9 mouse cellular contexts compared by ENCODE assay signal in the genomic region with DNA sequence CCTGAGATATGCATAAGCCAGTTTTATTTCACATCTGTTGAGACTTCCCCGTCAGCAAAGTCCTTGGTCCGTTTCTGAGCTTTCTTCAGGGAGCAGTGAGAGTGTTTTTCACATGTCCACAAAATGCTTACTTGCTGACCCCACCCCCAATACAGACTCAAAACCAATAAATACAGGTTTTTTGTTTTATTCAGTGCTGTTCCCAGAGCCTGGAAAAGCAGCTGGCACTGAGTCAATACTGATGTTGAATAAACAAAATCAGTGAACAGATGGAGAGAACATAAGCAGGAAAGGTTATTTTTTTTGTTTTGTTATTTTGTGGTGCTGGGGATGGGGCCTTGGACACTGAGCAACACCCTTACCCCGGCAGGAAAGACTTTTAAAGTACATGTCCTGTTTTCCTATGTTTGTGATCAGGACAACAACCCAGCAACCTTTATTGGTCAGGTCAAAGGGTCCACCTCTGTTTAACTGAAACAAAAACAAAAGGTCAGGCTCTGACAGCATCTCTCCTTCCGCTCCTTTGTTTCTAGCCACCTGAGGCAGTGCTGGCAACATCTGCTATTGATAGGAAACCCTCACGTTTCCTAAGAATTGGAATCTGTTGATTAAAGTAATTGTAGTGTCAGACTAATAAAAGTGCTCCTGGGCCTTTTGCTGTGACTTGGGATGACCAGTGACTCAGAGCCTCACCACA. TPM values are rescaled to one million over a fixed set of nuclear protein-coding genes. Genes with fewer than 3 reads are reported as not detected.
DNase-seq lines count a peak whose midpoint lies in the region; ATAC-seq and TF ChIP-seq lines count a peak whose summit lies in the region.
"Had no signal": no experiment of that assay in that cellular context is flagged by ENCODE, and none has a peak within 500 bp of the region (broad histone marks: within the 10 kb centered on the region; RNA-seq: fewer than 3 reads in every experiment).

No protein-coding gene starts in this region.

- ATAC-seq in kidney, postnatal 0 days (replicated peaks; ENCODE audit: low FRiP score, low read depth) = no peak
- ATAC-seq in kidney, embryonic 16.5 days (ENCODE audit: low FRiP score, low TSS enrichment) = no peak
- ATAC-seq in limb, embryonic 11.5 days (ENCODE audit: insufficient number of reproducible peaks, low FRiP score, low TSS enrichment, low read depth) = no peak
- ATAC-seq: Patski had no signal

- no peaks in the 10 kb centered on the region for H3K36me3 ChIP-seq in kidney, postnatal 0 days (ENCODE audit: insufficient read depth, low read length)
- H3K36me3 ChIP-seq in kidney, embryonic 16.5 days (ENCODE audit: insufficient read depth, low read length) = no peaks in the 10 kb centered on the region
- H3K36me3 ChIP-seq in ES-E14 (ENCODE audit: control insufficient read depth, insufficient read depth, low read length, poor library complexity, severe bottlenecking) = no peaks in the 10 kb centered on the region
- H3K36me3 ChIP-seq in limb, embryonic 11.5 days (ENCODE audit: control insufficient read depth, insufficient read depth, low read length) = no peaks in the 10 kb centered on the region

- peaks cover 9% of the 10 kb centered on the region for H3K4me1 ChIP-seq in kidney, postnatal 0 days (replicated peaks; ENCODE audit: insufficient read depth, low read length)
- peaks cover 21% of the 10 kb centered on the region for H3K4me1 ChIP-seq in kidney, embryonic 16.5 days (ENCODE audit: insufficient read depth, low read length)
- peaks cover 10 to 11% of the 10 kb centered on the region in 2 experiments; a peak in 3 of 4 replicates for H3K4me1 ChIP-seq in ES-E14 (ENCODE audit: control insufficient read depth in 2 of 2, insufficient read depth in 2 of 2, low read length in 2 of 2, poor library complexity in 1 of 2)
- H3K4me1 ChIP-seq in limb, embryonic 11.5 days (ENCODE audit: control insufficient read depth, insufficient read depth, low read length) = peaks cover 23% of the 10 kb centered on the region

- H3K9me3 ChIP-seq in kidney, postnatal 0 days (replicated peaks; ENCODE audit: low read length) = no peaks in the 10 kb centered on the region
- no peaks in the 10 kb centered on the region for H3K9me3 ChIP-seq in kidney, embryonic 16.5 days (ENCODE audit: low read length)
- no peaks in the 10 kb centered on the region for H3K9me3 ChIP-seq in ES-E14 (ENCODE audit: control insufficient read depth, insufficient read depth, low read depth, low read length)
- H3K9me3 ChIP-seq in limb, embryonic 11.5 days (ENCODE audit: control insufficient read depth, low read length) = no peaks in the 10 kb centered on the region

- 45% methylated on average over 5 of the region's 5 CpGs for WGBS in kidney, postnatal 0 days
- 34% methylated on average over 5 of the region's 5 CpGs for WGBS in kidney, embryonic 16.5 days
- 12% methylated on average over 5 of the region's 5 CpGs for WGBS in limb, embryonic 11.5 days

- H3K4me3 ChIP-seq in kidney, postnatal 0 days (replicated peaks; ENCODE audit: low read depth, low read length) = no peak overlapping the region
- no peak overlapping the region for H3K4me3 ChIP-seq in kidney, embryonic 16.5 days (ENCODE audit: low read length)
- no peak overlapping the region for H3K4me3 ChIP-seq in ES-E14 (ENCODE audit: insufficient read depth in 1 of 2, low read depth in 1 of 2, low read length in 2 of 2, poor library complexity in 1 of 2, severe bottlenecking in 1 of 2)
- H3K4me3 ChIP-seq in limb, embryonic 11.5 days (ENCODE audit: low read depth, low read length) = no peak overlapping the region

- in situ Hi-C loops in ES-E14 (cut with MboI; ENCODE audit: low sequenced_read_pairs in 2 of 2, unreplicated experiment in 2 of 2) = no loop called here

- no peak overlapping the region for H3K4me2 ChIP-seq in kidney, postnatal 0 days (ENCODE audit: low read length)
- no peak overlapping the region for H3K4me2 ChIP-seq in kidney, embryonic 16.5 days (replicated peaks; ENCODE audit: low read depth, low read length)
- no peak overlapping the region for H3K4me2 ChIP-seq in limb, embryonic 11.5 days (ENCODE audit: low read depth, severe bottlenecking)

- H3K27ac ChIP-seq in kidney, postnatal 0 days = peak overlapping the region; percentile 34; the same call in 1 of the 2 replicates
- no peak overlapping the region for H3K27ac ChIP-seq in kidney, embryonic 16.5 days (ENCODE audit: low read length)
- H3K27ac ChIP-seq in ES-E14 (ENCODE audit: insufficient read depth, low read depth, low read length, poor library complexity, severe bottlenecking) = peak overlapping the region; percentile 53; the same call in 1 of the 2 replicates
- H3K27ac ChIP-seq in limb, embryonic 11.5 days (replicated peaks; ENCODE audit: low read depth, low read length) = peak overlapping the region; percentile 75

- H3K27me3 ChIP-seq in kidney, postnatal 0 days (ENCODE audit: insufficient read depth, low read length) = no peaks in the 10 kb centered on the region
- H3K27me3 ChIP-seq in kidney, embryonic 16.5 days (ENCODE audit: insufficient read depth, low read length) = no peaks in the 10 kb centered on the region
- H3K27me3 ChIP-seq in limb, embryonic 11.5 days (ENCODE audit: control insufficient read depth, insufficient read depth, low read length) = no peaks in the 10 kb centered on the region
- H3K27me3 ChIP-seq: Patski had no signal

- intact Hi-C loops in left cerebral cortex, postnatal 14 days (cut with DNase I) = no loop called here

- H3K9ac ChIP-seq in kidney, postnatal 0 days (ENCODE audit: low read depth, low read length) = no peak overlapping the region
- H3K9ac ChIP-seq in kidney, embryonic 16.5 days (replicated peaks; ENCODE audit: low read length) = no peak overlapping the region
- H3K9ac ChIP-seq in ES-E14 (ENCODE audit: insufficient read depth, low read depth, low read length, poor library complexity, severe bottlenecking) = no peak overlapping the region
- no peak overlapping the region for H3K9ac ChIP-seq in limb, embryonic 11.5 days (ENCODE audit: low read length)

- no peak for DNase-seq in kidney, postnatal 0 days (ENCODE audit: low spot score)
- DNase-seq in ES-E14 (ENCODE audit: low read depth, low spot score) = no peak
- DNase-seq in embryo, embryonic 10.5 days (ENCODE audit: low spot score) = peak; percentile 52
- DNase-seq in limb, embryonic 11.5 days (ENCODE audit: low spot score) = peak; percentile 38
- DNase-seq in left cerebral cortex, postnatal 14 days (ENCODE audit: low spot score in 2 of 2) = no peak
- DNase-seq in urinary bladder, postnatal 4 days (ENCODE audit: low spot score in 2 of 2) = no peak
- DNase-seq: lung, postnatal 14 days had no signal

- TF ChIP-seq CTCF in kidney, postnatal 0 days (IDR thresholded peaks at IDR 0.05; ENCODE audit: low read depth) = no peak

TF ChIP-seq in ES-E14, 5 proteins besides CTCF, POLR2A, EP300 and RAD21:
- TF ChIP-seq ZC3H11A (IDR thresholded peaks at IDR 0.05; ENCODE audit: borderline replicate concordance, low read depth, low read length) = no peak
- no peak for TF ChIP-seq HCFC1 (IDR thresholded peaks at IDR 0.05; ENCODE audit: borderline replicate concordance, insufficient read depth, low read length)
- no peak for TF ChIP-seq CHD2 (IDR thresholded peaks at IDR 0.05; ENCODE audit: low read depth, low read length)
- TF ChIP-seq MAFK (IDR thresholded peaks at IDR 0.05; ENCODE audit: insufficient read depth, low read depth, low read length) = no peak

RNA-seq across cellular contexts. Expression of gene Lpar6, which starts 6.3 kb away (rescaled TPM):
- polyA plus RNA-seq in kidney, postnatal 0 days (2015; fragmentation: Nextera tagmentation; extraction: Ambion mirVana) = 15.5 and 15.9 TPM in 2 replicates
- 14.5 and 14.7 TPM in 2 replicates for polyA plus RNA-seq in kidney, embryonic 16.5 days (2015; fragmentation: Nextera tagmentation; extraction: Ambion mirVana)
- total RNA-seq in ES-E14 (2012; rRNA removed) = 5.9 and 6.2 TPM in 2 replicates
- polyA plus RNA-seq in limb, embryonic 11.5 days (2014; fragmentation: Nextera tagmentation; extraction: Ambion mirVana) = 21.2 and 21.7 TPM in 2 replicates
- 1 to 10 TPM; 1.7 to 1.8 TPM for total RNA-seq in left cerebral cortex, postnatal 14 days (2021)

Comparison
In these comparisons a context has a peak if more than half of its experiments do, and no peak if none do; other contexts are left out.
1. DNase-seq: peak in embryo, embryonic 10.5 days (single experiment) and limb, embryonic 11.5 days (single experiment); none in kidney, postnatal 0 days (single experiment), ES-E14 (single experiment), left cerebral cortex, postnatal 14 days (0 of 2) and urinary bladder, postnatal 4 days (0 of 2).